Mouse (Mus musculus) hindbrain, embryonic 11.5 days (tissue): ENCODE results near the gene Lrrc58. TPM values are rescaled to one million over a fixed set of nuclear protein-coding genes. Genes with fewer than 3 reads are reported as not detected.

ENCODE experiments used
- ATAC-seq: fragments of 200-750 bp; cut with Nextera tagmentation; 2 replicates; pipeline ENCODE4 v1.8.0; 2017; ENCODE audit warnings: mild to moderate bottlenecking, moderate TSS enrichment, moderate library complexity; ENCODE audit not compliant: low FRiP score
- DNase-seq: peaks from one replicate; pipeline ENCODE4 v3.0.0-alpha.2; 2015; ENCODE audit warnings: low spot score
- H3K27ac ChIP-seq: fragments of 300-500 bp; sonication (generic); 2 replicates; pipeline ENCODE4 v1.5.1; 2014; ENCODE audit warnings: mild to moderate bottlenecking, low read depth, low read length
- H3K27me3 ChIP-seq: fragments of 300-500 bp; sonication (generic); 2 replicates; pipeline ENCODE4 v1.6.1; 2014; ENCODE audit warnings: mild to moderate bottlenecking, low read length, moderate library complexity, mixed read lengths; ENCODE audit not compliant: control insufficient read depth, insufficient read depth
- H3K36me3 ChIP-seq: fragments of 300-500 bp; sonication (generic); 2 replicates; pipeline ENCODE4 v1.6.1; 2014; ENCODE audit warnings: mild to moderate bottlenecking, low read length, moderate library complexity, mixed read lengths; ENCODE audit not compliant: control insufficient read depth, insufficient read depth
- H3K4me1 ChIP-seq: fragments of 300-500 bp; sonication (generic); replicated peaks from 2 replicates; pipeline ENCODE4 v1.6.1; 2014; ENCODE audit warnings: low read length, mixed read lengths; ENCODE audit not compliant: control insufficient read depth, insufficient read depth
- H3K4me2 ChIP-seq: fragments of 300-500 bp; sonication (generic); replicated peaks from 2 replicates; pipeline ENCODE4 v1.6.1; 2014; ENCODE audit warnings: mild to moderate bottlenecking, low read depth, low read length
- H3K4me3 ChIP-seq: fragments of 300-500 bp; sonication (generic); 2 replicates; pipeline ENCODE4 v1.5.1; 2014; ENCODE audit warnings: low read depth, low read length
- H3K9ac ChIP-seq: fragments of 300-500 bp; sonication (generic); 2 replicates; pipeline ENCODE4 v1.6.1; 2014; ENCODE audit warnings: low read depth, low read length
- H3K9me3 ChIP-seq: fragments of 300-500 bp; sonication (generic); 2 replicates; pipeline ENCODE4 v1.6.1; 2016; ENCODE audit warnings: low read length; ENCODE audit not compliant: control insufficient read depth
- WGBS: fragments of 180-500 bp; shearing (Covaris S2); extraction: QIAGEN DNeasy Blood & Tissue Kit; methylation state at CpG from one replicate; pipeline ENCODE4 v1.1.7; 2014; 5-methylcytosine and 5-hydroxymethylcytosine counted together
- polyA plus RNA-seq: library from polyadenylated mRNA; unstranded; fragments of >200 nt; fragmentation: Nextera tagmentation; extraction: Ambion mirVana; gene quantifications from 2 replicates; pipeline ENCODE4 v1.2.1, GENCODE M21; 2014

Gene Lrrc58
- 55.8 and 63.8 TPM in 2 replicates for polyA plus RNA-seq

DNA sequence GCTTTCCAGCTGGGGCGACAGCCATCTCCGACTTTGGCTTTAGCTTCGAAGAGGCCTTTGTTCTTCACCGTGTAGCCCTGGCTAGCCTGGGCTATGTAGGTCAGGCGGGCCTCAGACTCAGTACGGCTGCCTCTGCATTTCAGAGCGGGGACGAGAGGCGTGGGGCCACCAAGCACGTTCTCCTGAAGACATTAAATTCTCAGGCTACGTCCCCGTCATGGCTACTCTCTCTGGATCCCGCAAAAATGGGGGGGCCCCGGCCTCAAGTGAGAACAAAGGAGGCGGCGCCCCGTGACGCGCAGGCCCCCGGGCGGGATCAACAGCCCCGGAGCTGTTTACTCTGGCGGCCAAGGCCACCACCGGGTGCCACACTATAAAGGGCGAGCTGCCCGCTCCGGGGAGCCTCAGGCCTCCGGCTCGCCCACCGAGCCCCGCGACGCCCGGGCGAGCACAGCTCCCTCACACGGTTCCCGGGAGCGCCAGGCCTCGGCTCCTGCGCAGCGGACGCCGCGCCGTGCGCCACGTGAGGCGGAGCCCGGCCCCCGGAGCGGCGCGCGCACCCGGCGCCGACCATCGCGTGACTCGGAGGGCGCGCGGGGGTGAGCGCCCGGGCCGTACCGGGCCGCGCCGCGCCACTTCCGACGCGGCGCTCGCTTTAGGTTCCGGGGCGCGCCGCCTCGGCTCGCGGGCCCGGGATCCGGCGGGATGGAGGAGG, at the start of gene Lrrc58:
TSS of gene Lrrc58 (plus strand) at position 599 of the 715 bp plus-strand sequence.
- peak; percentile 91 for DNase-seq
- Histone ChIP-seq H3K27me3 (no peaks in the 10 kb centered on the region), H3K4me2 (peak within 1 kb of the TSS; percentile 82), H3K27ac (peak within 1 kb of the TSS; percentile 99), H3K9ac (peak within 1 kb of the TSS; percentile 94), H3K36me3 (no peaks in the 10 kb centered on the region), H3K4me3 (peak within 1 kb of the TSS; percentile 97), H3K4me1 (0 out of 2 replicates have a peak, but pooled peaks cover 5% of the 10 kb centered on the region), H3K9me3 (no peaks in the 10 kb centered on the region)
- under 1% methylated on average over 71 of the region's 86 CpGs for WGBS
- ATAC-seq = peak; percentile 94

DNA sequence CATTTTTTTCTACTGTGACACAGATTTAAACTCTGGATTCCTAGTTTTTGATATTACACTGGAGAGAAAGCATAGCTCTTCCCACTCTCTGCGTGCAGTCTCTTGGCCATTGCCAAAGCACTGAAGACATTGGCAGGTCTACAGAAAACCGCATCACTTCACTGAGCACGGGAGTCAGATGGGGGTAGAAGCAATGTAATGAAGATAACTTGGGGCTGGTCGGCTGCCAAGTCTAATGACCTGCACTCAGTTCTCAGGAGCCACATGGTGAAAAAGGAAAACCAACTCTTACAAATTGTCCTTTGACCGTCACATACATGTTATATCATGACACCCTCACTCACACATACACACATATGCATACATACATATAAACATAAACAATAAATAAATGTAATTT, 44.2 kb upstream of the Lrrc58 start:
- no peak for ATAC-seq
- no peaks in the 10 kb centered on the region for H3K27me3 ChIP-seq
- H3K9ac ChIP-seq = no peak overlapping the region
- no peak overlapping the region for H3K4me3 ChIP-seq
- no peak overlapping the region for H3K27ac ChIP-seq
- WGBS = 93% methylated on average over 5 of the region's 5 CpGs
- H3K36me3 ChIP-seq = peaks cover 10% of the 10 kb centered on the region; the same call in 1 of the 2 replicates
- DNase-seq = no peak
- no peaks in the 10 kb centered on the region for H3K4me1 ChIP-seq
- H3K9me3 ChIP-seq = no peaks in the 10 kb centered on the region
- H3K4me2 ChIP-seq = no peak overlapping the region

DNA sequence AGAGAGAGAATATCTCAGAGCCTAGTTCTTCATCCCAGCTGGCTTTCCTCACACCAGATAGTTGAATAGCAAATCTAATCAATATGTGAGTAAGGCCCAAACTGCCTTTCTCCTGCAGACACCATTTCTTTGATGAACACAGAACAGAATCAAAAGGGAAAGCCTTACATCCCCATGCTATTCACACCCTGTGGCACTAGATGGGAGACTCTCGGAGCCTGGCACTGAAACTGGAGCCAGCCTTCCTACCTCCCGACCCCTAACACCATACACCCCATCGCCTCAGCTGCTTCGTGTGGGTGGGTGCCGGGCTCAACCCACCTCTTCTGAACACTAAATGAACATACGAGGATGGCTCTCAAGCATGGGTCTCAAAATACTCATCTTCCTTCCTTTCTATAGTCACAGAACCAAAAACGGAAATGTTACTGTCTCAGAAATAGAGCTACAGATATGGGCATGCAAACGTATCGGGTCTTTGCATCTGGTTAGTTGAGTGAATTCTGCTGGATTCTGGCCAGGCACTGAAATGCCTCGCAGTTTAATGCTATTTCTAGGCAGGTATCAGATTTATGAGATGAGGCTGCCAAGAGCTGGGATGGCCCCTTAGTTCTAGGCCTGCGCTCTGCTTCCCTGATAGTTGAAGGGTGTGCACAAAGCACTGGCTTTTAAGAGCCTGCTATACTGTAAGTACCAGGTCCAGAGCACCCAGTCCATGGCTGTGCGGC, 43.2 kb upstream of the Lrrc58 start:
- Histone ChIP-seq H3K36me3 (peaks cover 10% of the 10 kb centered on the region; the same call in 1 of the 2 replicates), H3K9ac (no peak overlapping the region), H3K4me1 (no peaks in the 10 kb centered on the region), H3K4me3 (no peak overlapping the region), H3K27ac (no peak overlapping the region), H3K9me3 (no peaks in the 10 kb centered on the region), H3K27me3 (no peaks in the 10 kb centered on the region), H3K4me2 (no peak overlapping the region)
- ATAC-seq (no peak), DNase-seq (no peak)
- 95% methylated on average over 12 of the region's 12 CpGs for WGBS

DNA sequence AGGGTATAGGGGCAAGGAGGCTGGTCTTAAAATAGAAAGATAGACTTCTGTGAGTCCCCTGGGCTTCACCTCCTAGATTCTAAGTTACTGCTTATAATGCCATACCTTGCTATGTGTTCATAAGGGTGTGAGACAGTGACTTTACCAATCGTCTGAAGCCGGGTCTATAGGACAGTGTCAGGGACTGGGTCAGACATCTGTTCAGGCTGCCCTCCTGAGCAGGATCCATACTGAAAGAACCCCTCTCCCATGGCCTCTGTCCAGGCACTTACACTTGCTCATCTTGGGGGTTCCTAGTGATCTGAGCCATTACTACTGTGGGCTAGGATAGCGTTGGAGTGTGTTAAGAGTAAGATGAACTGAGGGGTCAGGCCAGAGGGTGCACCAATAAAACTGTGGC, 41.9 kb upstream of the Lrrc58 start:
- Histone ChIP-seq H3K27me3 (no peaks in the 10 kb centered on the region), H3K27ac (no peak overlapping the region), H3K4me2 (no peak overlapping the region), H3K9ac (no peak overlapping the region), H3K4me3 (no peak overlapping the region), H3K4me1 (no peaks in the 10 kb centered on the region), H3K36me3 (peaks cover 10% of the 10 kb centered on the region; the same call in 1 of the 2 replicates), H3K9me3 (no peaks in the 10 kb centered on the region)
- ATAC-seq (no peak), DNase-seq (no peak)
- WGBS = 94% methylated on average over 3 of the region's 3 CpGs

DNA sequence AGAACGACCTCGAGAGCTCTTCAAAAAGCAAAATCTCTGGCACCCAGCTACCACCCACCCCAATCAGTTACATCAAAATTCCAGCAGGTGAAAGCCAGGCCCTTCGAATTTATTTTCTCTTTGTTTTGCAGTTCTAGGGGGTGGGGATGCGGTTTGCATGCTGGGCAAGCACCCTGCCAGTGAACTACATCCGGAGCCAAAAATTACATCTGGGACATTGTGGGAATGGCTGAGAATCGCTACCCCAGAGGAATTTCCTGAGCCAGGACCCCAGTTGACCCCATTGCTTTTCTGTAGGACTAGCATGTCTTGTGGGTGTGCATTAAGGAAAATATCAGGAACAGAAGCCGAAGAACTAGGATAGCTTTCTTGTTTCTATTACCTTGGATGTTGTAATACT, 37.1 kb upstream of the Lrrc58 start:
- 84% methylated on average over 7 of the region's 7 CpGs for WGBS
- no peaks in the 10 kb centered on the region for H3K27me3 ChIP-seq
- no peak overlapping the region for H3K27ac ChIP-seq
- no peak overlapping the region for H3K4me2 ChIP-seq
- H3K9ac ChIP-seq = no peak overlapping the region
- no peaks in the 10 kb centered on the region for H3K4me1 ChIP-seq
- no peak overlapping the region for H3K4me3 ChIP-seq
- H3K36me3 ChIP-seq = peaks cover 8% of the 10 kb centered on the region; the same call in 1 of the 2 replicates
- H3K9me3 ChIP-seq = no peaks in the 10 kb centered on the region
- no peak for DNase-seq
- no peak for ATAC-seq

DNA sequence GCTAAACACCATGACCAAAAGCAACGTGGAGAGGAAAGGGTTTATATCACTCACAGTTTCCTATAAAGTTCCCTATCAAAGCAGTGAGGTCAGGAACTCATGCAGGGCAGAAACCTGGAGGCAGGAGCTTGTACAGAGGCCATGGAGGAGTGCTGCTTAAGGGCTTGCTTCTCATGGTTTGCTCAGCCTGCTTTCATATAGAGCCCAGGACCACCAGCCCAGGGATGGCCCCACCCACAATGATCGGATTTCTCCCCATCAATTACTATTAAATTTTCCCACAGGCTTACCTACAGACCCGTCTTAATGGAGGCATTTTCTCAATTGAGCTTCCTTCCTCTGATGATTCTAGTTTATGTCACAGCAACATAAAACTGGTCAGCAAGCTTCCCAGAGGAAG, 30.6 kb upstream of the Lrrc58 start:
- no peak overlapping the region for H3K4me3 ChIP-seq
- no peak for ATAC-seq
- 79% methylated on average over 3 of the region's 3 CpGs for WGBS

DNA sequence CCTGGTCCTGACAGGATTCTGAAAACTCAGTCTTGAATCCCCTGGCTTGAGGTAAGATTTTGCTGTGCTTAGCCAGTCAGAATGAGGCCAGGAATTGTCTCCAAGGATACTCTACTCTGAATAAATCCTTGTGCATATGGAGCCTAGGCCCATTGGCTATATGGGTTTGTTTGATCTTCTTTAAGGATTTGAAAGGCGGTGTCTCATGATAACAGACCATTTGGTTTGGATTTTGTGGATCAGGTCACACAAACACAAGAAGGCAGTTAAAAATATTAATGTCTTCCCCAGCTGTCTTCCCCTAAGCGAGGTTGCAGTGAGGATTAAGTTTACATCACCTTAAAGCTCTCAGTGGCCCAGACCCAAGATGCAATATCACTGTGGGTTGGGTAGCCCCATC, 25.8 kb upstream of the Lrrc58 start:
- Histone ChIP-seq H3K27ac (no peak overlapping the region), H3K36me3 (no peaks in the 10 kb centered on the region), H3K4me3 (no peak overlapping the region), H3K4me2 (no peak overlapping the region), H3K27me3 (no peaks in the 10 kb centered on the region), H3K9me3 (no peaks in the 10 kb centered on the region), H3K4me1 (no peaks in the 10 kb centered on the region), H3K9ac (no peak overlapping the region)
- no peak for ATAC-seq
- DNase-seq = no peak
- 85% methylated on average over 2 of the region's 2 CpGs for WGBS

More for the DNA sequence above, 30.6 kb upstream of the Lrrc58 start:
- no peak overlapping the region for H3K9ac ChIP-seq
- no peaks in the 10 kb centered on the region for H3K9me3 ChIP-seq
- no peaks in the 10 kb centered on the region for H3K36me3 ChIP-seq
- H3K27me3 ChIP-seq = no peaks in the 10 kb centered on the region
- H3K4me1 ChIP-seq = no peaks in the 10 kb centered on the region
- H3K4me2 ChIP-seq = no peak overlapping the region
- DNase-seq = no peak
- no peak overlapping the region for H3K27ac ChIP-seq

DNA sequence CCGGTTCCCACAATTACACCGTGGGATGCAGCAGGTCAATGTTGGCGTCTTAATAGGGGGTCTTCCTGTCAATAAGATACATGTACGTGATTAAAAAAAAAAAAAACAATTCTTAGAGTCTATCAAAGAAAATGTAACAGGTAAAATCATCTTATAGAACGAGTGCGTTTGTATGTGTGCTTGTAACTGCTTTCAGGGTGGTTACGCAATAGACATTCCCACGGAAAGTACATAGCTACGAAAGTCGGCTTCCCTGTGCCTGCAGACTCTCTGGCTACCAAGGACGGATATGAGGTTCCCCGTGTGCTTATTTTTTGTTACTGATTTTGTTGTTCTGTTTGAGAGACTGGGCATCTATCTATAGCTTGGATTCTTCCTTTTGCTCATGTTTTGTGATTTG, 24.4 kb upstream of the Lrrc58 start:
- 94% methylated on average over 12 of the region's 12 CpGs for WGBS
- Histone ChIP-seq H3K27me3 (no peaks in the 10 kb centered on the region), H3K4me3 (no peak overlapping the region), H3K4me1 (no peaks in the 10 kb centered on the region), H3K9me3 (no peaks in the 10 kb centered on the region), H3K27ac (no peak overlapping the region), H3K4me2 (no peak overlapping the region), H3K36me3 (no peaks in the 10 kb centered on the region), H3K9ac (no peak overlapping the region)
- DNase-seq = no peak
- no peak for ATAC-seq
